Mouse (Mus musculus): ENCODE measurements around the gene Frmd4b.

The Frmd4b gene

GRCm38 (mm10) chr6:97239360-97239759 is 378.0 kb downstream of the Frmd4b start:
- no peak for DNase-seq
